Mouse (Mus musculus): ENCODE data around the gene Tuba3a. TPM values are rescaled to one million over a fixed set of nuclear protein-coding genes. Genes with fewer than 3 reads are reported as not detected.
"Not testable (repeated sequence)": the region's sequence is repeated elsewhere in the genome, so short reads cannot be mapped to it uniquely, and the experiment has no call there.

Tuba3a gene
- polyA plus RNA-seq, 1 experiment from 2014 or later: 0.56 TPM

GRCm38 (mm10) chr6:125307091-125307490 lies 21.2 kb upstream of the Tuba3a start:
- 92% methylated on average over 5 of the region's 5 CpGs for WGBS
- Histone ChIP-seq H3K9ac (replicated peaks) (no peak overlapping the region), H3K4me1 (replicated peaks) (peaks cover 24% of the 10 kb centered on the region)

DNA sequence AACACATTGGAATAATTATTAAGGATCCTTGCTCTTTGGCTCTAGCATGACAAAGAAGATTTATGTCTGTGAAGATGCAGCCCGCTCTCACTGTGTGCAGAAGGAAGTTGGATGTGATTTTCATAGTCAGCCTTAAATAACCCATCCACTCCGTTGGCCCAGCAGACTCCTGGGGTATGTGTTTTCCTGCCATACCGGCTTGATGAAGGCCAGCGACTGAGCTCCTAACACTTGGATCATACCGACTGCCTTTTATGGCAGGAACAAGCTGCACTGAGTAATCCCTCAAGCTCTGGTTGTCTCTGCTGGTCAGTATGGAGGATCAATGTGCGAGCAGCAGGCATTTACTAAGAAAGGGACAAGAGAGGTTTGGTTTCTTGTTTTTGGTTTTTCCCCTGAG lies 19.6 kb upstream of the Tuba3a start:
- Histone ChIP-seq H3K4me2 (no peak overlapping the region), H3K9me3 (no peaks in the 10 kb centered on the region), H3K4me1 (replicated peaks) (peaks cover 14% of the 10 kb centered on the region), H3K27ac (no peak overlapping the region), H3K9ac (replicated peaks) (no peak overlapping the region), H3K4me3 (replicated peaks) (no peak overlapping the region), H3K27me3 (no peaks in the 10 kb centered on the region), H3K36me3 (peaks cover 30% of the 10 kb centered on the region)
- ATAC-seq (ENCODE audit: insufficient number of reproducible peaks, insufficient read depth, low FRiP score, low TSS enrichment, low read depth): no peak
- 82% methylated on average over 6 of the region's 6 CpGs for WGBS

More at GRCm38 (mm10) chr6:125307091-125307490, 21.2 kb upstream of the Tuba3a start:
- Histone ChIP-seq H3K27ac (no peak overlapping the region), H3K9me3 (no peaks in the 10 kb centered on the region), H3K36me3 (peaks cover 41% of the 10 kb centered on the region), H3K4me3 (replicated peaks) (no peak overlapping the region), H3K4me2 (no peak overlapping the region), H3K27me3 (no peaks in the 10 kb centered on the region)
- 0 out of 2 replicates have a peak, but pooled peaks have one; percentile 2 for ATAC-seq (ENCODE audit: insufficient number of reproducible peaks, insufficient read depth, low FRiP score, low TSS enrichment, low read depth)

DNA sequence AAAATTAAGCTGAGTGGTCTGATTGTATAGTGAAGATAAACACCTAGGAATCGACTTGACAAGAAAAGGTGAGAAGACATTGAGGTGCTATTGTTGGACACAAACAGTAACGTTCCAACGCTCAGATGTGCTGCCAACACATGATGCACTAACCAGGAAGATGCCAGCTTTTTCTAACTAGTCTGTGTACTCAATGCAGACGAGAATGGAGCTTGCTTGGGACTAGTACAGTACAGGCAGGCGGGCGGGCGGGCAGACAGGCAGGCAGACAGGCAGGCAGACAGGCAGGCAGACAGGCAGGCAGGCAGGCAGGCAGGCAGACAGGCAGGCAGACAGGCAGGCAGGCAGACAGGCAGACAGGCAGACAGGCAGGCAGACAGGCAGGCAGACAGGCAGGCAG lies 18.6 kb upstream of the Tuba3a start:
- H3K27ac ChIP-seq; ATAC-seq (ENCODE audit: insufficient number of reproducible peaks, insufficient read depth, low FRiP score, low TSS enrichment, low read depth); H3K4me3 ChIP-seq (replicated peaks); H3K4me2 ChIP-seq; H3K9ac ChIP-seq (replicated peaks); H3K27me3 ChIP-seq; H3K9me3 ChIP-seq: not testable (repeated sequence)
- Histone ChIP-seq H3K4me1 (replicated peaks) (peaks cover 12% of the 10 kb centered on the region), H3K36me3 (peaks cover 29% of the 10 kb centered on the region)
- WGBS: 91% methylated on average over 7 of the region's 7 CpGs

- H3K36me3 ChIP-seq: peaks cover 22% of the 10 kb centered on the region
- H3K9me3 ChIP-seq: no peaks in the 10 kb centered on the region
- 0 out of 2 replicates have a peak, but pooled peaks cover 3% of the 10 kb centered on the region for H3K4me1 ChIP-seq (replicated peaks)
- no peak overlapping the region for H3K27ac ChIP-seq
- H3K4me3 ChIP-seq (replicated peaks): no peak overlapping the region
- no peak overlapping the region for H3K4me2 ChIP-seq
- no peaks in the 10 kb centered on the region for H3K27me3 ChIP-seq
- no peak for ATAC-seq (ENCODE audit: insufficient number of reproducible peaks, insufficient read depth, low FRiP score, low TSS enrichment, low read depth)
- WGBS: 73% methylated on average over 4 of the region's 4 CpGs
- H3K9ac ChIP-seq (replicated peaks): no peak overlapping the region
Measured at GRCm38 (mm10) chr6:125303242-125303641, 17.4 kb upstream of the Tuba3a start.

DNA sequence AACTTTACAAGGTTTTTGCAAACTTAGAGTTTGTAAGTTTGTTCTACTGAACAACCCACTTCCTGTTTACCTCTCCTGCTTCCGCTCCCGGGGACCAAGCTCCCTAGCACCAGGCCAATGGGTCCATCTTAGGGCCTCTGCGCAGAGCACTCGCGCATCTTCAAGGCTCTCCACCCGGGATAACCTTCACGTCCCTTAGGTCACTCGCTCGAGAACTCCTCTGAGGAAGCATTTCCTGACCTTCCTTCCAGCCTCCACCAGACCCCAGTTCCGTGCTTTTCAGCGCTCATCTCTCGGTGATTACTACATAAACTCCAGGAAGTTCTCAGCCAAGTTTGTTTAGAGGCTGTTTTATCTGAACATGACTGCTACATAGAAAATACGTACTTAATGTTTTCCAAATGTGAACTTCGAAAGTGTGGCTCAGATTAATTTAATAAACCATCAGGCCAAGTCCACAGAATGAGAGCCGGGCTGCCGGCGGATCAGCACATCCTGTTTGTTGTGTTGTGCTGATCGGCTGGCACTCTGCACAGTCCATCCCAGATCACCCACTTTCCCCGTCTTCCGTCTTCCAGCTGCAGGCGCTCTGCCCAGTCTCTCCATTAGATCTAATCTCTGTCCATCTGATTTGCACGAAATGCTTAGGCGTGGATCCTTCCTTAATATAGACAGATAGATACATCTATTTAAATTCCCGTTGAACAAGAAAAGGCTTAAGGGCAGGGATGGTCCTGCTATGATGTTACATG lies 16.6 kb upstream of the Tuba3a start:
- Histone ChIP-seq H3K27me3 (no peaks in the 10 kb centered on the region), H3K4me2 (no peak overlapping the region), H3K27ac (no peak overlapping the region), H3K4me1 (replicated peaks) (0 out of 2 replicates have a peak, but pooled peaks cover 3% of the 10 kb centered on the region), H3K9ac (replicated peaks) (no peak overlapping the region), H3K9me3 (no peaks in the 10 kb centered on the region), H3K36me3 (peaks cover 14% of the 10 kb centered on the region), H3K4me3 (replicated peaks) (no peak overlapping the region)
- 83% methylated on average over 24 of the region's 24 CpGs for WGBS
- no peak for ATAC-seq (ENCODE audit: insufficient number of reproducible peaks, insufficient read depth, low FRiP score, low TSS enrichment, low read depth)

GRCm38 (mm10) chr6:125300982-125301381 lies 15.1 kb upstream of the Tuba3a start:
- Histone ChIP-seq H3K4me2 (no peak overlapping the region), H3K9ac (replicated peaks) (no peak overlapping the region), H3K27me3 (no peaks in the 10 kb centered on the region), H3K36me3 (peaks cover under 1% of the 10 kb centered on the region; the same call in 1 of the 2 replicates), H3K4me1 (replicated peaks) (0 out of 2 replicates have a peak, but pooled peaks cover 3% of the 10 kb centered on the region), H3K4me3 (replicated peaks) (no peak overlapping the region), H3K9me3 (no peaks in the 10 kb centered on the region), H3K27ac (no peak overlapping the region)
- no peak for ATAC-seq (ENCODE audit: insufficient number of reproducible peaks, insufficient read depth, low FRiP score, low TSS enrichment, low read depth)
- 65% methylated on average over 1 of the region's 1 CpGs for WGBS

DNA sequence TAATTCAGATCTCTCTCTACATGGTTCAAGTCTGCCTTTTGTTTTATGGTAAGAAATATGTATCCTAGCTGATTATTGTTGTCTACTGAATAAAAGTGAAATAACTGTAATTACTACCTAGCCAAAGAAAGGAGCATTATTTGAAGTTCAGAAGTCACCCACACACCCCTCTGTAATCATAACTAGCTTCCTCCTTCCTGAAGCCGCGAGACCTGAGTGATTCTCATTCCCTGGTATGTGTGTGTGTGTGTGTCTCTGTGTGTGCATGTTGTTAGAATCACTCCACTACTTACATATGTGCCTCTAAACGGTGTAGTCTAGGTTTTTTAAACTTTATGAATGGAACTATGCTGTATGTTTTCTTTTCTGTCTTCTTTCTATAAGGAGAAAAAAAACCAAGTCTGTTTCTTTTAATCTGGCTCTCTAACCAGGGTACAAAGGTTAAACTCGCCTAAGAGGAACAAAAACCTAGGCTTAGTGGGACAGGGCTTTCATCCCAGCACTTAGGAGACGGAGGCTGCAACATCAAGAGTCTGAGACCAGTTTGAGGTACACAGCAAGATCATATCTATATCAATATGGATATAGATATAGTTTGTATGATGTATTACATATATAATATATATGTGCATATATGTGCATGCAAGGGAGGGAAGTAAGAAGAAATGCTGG lies 11.4 kb upstream of the Tuba3a start:
- Histone ChIP-seq H3K4me1 (replicated peaks) (0 out of 2 replicates have a peak, but pooled peaks cover 3% of the 10 kb centered on the region), H3K27me3 (no peaks in the 10 kb centered on the region), H3K4me3 (replicated peaks) (no peak overlapping the region), H3K27ac (no peak overlapping the region), H3K36me3 (no peaks in the 10 kb centered on the region), H3K9me3 (0 out of 2 replicates have a peak, but pooled peaks cover 6% of the 10 kb centered on the region), H3K4me2 (no peak overlapping the region), H3K9ac (replicated peaks) (no peak overlapping the region)
- 75% methylated on average over 5 of the region's 5 CpGs for WGBS
- no peak for ATAC-seq (ENCODE audit: insufficient number of reproducible peaks, insufficient read depth, low FRiP score, low TSS enrichment, low read depth)

GRCm38 (mm10) chr6:125294049-125294448 lies 8.2 kb upstream of the Tuba3a start:
- Histone ChIP-seq H3K36me3 (no peaks in the 10 kb centered on the region), H3K9me3 (0 out of 2 replicates have a peak, but pooled peaks cover 6% of the 10 kb centered on the region), H3K4me1 (replicated peaks) (no peaks in the 10 kb centered on the region), H3K27ac (no peak overlapping the region), H3K27me3 (no peaks in the 10 kb centered on the region), H3K4me3 (replicated peaks) (no peak overlapping the region), H3K9ac (replicated peaks) (no peak overlapping the region), H3K4me2 (no peak overlapping the region)
- no peak for ATAC-seq (ENCODE audit: insufficient number of reproducible peaks, insufficient read depth, low FRiP score, low TSS enrichment, low read depth)
- 86% methylated on average over 4 of the region's 4 CpGs for WGBS

GRCm38 (mm10) chr6:125292256-125292655 lies 6.4 kb upstream of the Tuba3a start:
- 90% methylated on average over 7 of the region's 7 CpGs for WGBS
- Histone ChIP-seq H3K4me2 (no peak overlapping the region), H3K36me3 (no peaks in the 10 kb centered on the region)

DNA sequence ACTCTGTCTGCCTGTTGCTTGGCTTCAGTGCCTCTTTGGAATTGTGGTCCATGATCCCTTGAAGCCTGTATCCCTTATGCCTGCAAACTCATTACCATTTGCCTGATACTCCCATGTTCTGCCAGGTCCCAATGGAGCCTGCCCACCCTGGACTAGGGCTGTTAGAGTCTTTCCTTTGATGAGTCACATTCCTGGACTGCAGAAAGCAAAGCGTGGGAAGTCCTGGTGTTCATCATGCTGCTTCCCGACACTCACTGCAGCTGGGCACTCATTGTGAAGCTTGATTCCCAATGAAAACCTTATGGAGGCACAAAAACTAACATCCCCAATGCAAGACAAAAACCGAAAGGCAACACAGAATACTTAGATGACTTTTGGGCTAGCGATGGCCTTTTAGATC lies 5.5 kb upstream of the Tuba3a start:
- Histone ChIP-seq H3K36me3 (no peaks in the 10 kb centered on the region), H3K4me3 (replicated peaks) (no peak overlapping the region), H3K27ac (no peak overlapping the region), H3K9ac (replicated peaks) (no peak overlapping the region), H3K9me3 (0 out of 2 replicates have a peak, but pooled peaks cover 6% of the 10 kb centered on the region), H3K4me2 (no peak overlapping the region), H3K27me3 (no peaks in the 10 kb centered on the region), H3K4me1 (replicated peaks) (peaks cover 14% of the 10 kb centered on the region; the same call in 1 of the 2 replicates)
- ATAC-seq (ENCODE audit: insufficient number of reproducible peaks, insufficient read depth, low FRiP score, low TSS enrichment, low read depth): no peak
- WGBS: 69% methylated on average over 4 of the region's 4 CpGs

More at GRCm38 (mm10) chr6:125292256-125292655, 6.4 kb upstream of the Tuba3a start:
- H3K9me3 ChIP-seq: 0 out of 2 replicates have a peak, but pooled peaks cover 6% of the 10 kb centered on the region
- no peak overlapping the region for H3K27ac ChIP-seq
- ATAC-seq (ENCODE audit: insufficient number of reproducible peaks, insufficient read depth, low FRiP score, low TSS enrichment, low read depth): no peak
- H3K27me3 ChIP-seq: no peaks in the 10 kb centered on the region
- 0 out of 2 replicates have a peak, but pooled peaks cover 6% of the 10 kb centered on the region for H3K4me1 ChIP-seq (replicated peaks)
- H3K4me3 ChIP-seq (replicated peaks): no peak overlapping the region
- H3K9ac ChIP-seq (replicated peaks): no peak overlapping the region

DNA sequence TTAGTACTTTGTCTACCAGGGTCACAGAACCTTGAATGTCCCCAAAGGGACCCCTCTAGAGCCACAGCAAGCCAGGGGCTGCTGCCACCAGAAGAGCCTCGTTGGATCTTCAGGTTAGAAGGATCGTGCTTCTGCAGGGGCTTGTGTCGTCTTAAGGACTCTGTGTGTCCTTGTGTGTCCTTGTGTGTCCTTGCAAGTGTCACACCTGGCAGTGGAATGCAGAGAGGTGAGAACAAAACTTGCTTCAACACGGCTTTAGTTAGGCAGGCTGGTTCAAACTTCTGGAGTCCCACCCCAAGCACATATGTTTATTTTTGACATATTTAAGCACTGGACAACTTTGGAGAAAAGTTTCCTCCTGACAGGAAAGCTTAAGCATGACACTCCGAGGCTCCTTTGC lies 2.9 kb upstream of the Tuba3a start:
- H3K4me2 ChIP-seq: no peak overlapping the region
- no peak for ATAC-seq (ENCODE audit: insufficient number of reproducible peaks, insufficient read depth, low FRiP score, low TSS enrichment, low read depth)
- H3K9me3 ChIP-seq: 0 out of 2 replicates have a peak, but pooled peaks cover 5% of the 10 kb centered on the region
- H3K4me1 ChIP-seq (replicated peaks): peaks cover 16% of the 10 kb centered on the region; the same call in 1 of the 2 replicates
- H3K27me3 ChIP-seq: no peaks in the 10 kb centered on the region
- no peak overlapping the region for H3K27ac ChIP-seq
- WGBS: 75% methylated on average over 5 of the region's 5 CpGs
- H3K36me3 ChIP-seq: no peaks in the 10 kb centered on the region
- no peak overlapping the region for H3K4me3 ChIP-seq (replicated peaks)
- no peak overlapping the region for H3K9ac ChIP-seq (replicated peaks)
